Mouse (Mus musculus) megakaryocyte, embryonic 14.5 days (primary cell): ENCODE results near the gene Aqr.

Source experiments
- FLI1 ChIP-seq: IDR thresholded peaks from 2 replicates; pipeline ENCODE4 v1.6.1; 2012; ENCODE audit warnings: low read length, inconsistent platforms, mixed read lengths
- GATA1 ChIP-seq: IDR thresholded peaks from 3 replicates; pipeline ENCODE4 v1.6.1; 2012; ENCODE audit warnings: mixed read lengths, low read length, inconsistent platforms, borderline replicate concordance

DNA sequence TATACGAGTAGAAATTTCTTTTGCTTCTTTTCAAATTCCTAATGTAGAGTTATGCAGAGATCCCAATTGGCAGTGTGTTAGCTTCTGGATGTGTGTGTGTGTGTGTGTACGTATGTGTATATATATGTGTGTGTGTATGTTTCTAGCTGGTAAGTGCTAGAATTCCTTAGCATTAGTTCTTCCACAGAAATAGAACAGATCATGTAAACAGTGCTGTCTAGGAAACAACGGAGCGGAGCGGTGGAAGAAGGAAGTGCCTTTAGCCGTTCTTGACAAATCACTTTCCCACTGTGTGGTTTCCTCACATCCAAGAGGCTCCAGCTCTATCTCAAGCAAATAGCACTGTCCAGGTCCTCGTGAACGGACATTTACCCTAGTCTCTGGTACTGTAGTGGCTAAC lies 80.4 kb downstream of the Aqr start:
- TF ChIP-seq GATA1 (no peak), FLI1 (no peak)
